Mouse (Mus musculus): ENCODE measurements around the gene Polr3b.

Polr3b gene

DNA sequence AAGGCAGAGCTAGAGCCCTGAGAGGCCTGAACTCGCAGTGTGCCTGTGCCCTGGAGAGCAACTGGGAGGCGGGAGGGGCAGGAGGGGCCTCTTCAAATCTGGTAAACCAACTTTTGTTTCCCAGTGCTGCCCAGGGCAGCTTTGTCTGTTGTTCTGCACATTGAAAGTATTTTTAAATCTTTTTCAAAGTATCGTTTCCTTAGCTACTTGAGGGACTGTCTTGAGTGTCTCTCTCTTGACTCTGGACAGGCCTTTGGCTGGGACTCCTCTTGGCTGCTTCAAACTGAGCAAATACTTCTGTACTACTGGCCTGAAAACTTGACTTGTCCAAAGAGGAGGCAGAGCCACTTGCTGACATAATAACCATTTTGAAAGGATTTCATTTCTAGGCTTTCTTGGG is 11.3 kb upstream of the Polr3b start:
- DNase-seq (ENCODE audit: low spot score in 2 of 2): no peak

GRCm38 (mm10) chr10:84611664-84612063 is 10.4 kb upstream of the Polr3b start:
- DNase-seq (ENCODE audit: low spot score in 2 of 2): no peak

DNA sequence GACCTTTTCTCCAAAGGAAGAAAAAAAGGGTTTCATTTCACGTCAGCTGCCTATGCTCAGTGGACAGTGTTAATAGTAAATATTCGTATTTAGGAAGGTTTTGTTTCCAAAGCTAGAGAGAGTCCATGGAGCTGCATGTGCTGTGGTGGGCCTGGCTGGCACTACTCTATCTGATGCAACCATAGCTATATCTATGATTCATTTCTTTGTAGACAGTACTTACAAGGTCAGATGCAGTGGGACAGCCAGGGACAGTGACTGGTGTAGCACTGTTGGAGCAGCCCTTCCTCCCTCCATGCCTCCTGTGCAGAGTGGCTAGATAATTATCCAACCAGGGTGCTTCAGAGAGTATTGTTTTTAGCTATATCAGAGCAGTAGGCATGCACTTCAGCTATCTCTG is 9.8 kb upstream of the Polr3b start:
- DNase-seq (ENCODE audit: low spot score in 2 of 2): no peak

- no peak for DNase-seq (ENCODE audit: low spot score in 2 of 2)
Observed at GRCm38 (mm10) chr10:84613366-84613765, 8.7 kb upstream of the Polr3b start.

- DNase-seq (ENCODE audit: low spot score in 2 of 2): no peak
Observed at GRCm38 (mm10) chr10:84615076-84615475, 7.0 kb upstream of the Polr3b start.

DNA sequence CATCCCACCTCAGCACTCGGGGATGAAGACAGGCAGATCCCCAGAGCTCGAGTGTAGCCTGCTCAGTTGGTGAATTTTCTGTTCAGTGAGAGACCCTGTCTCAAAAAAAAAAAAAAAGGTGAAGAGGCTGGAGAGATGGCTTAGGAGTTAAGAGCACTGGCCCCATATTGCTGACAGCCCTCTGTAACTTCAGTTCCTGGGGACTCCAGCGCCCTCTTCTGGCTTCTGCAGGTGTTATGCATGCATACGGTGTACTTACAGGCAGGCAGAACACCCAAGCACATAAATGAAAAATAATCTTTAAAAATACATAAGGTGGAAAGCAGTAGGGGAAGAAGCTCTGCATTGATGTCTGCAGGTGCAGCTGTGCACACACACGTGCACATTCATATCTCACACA is 9.1 kb downstream of the Polr3b start:
- peak in 1 of 2 experiments; percentile 9 for DNase-seq (ENCODE audit: low spot score in 2 of 2)

DNA sequence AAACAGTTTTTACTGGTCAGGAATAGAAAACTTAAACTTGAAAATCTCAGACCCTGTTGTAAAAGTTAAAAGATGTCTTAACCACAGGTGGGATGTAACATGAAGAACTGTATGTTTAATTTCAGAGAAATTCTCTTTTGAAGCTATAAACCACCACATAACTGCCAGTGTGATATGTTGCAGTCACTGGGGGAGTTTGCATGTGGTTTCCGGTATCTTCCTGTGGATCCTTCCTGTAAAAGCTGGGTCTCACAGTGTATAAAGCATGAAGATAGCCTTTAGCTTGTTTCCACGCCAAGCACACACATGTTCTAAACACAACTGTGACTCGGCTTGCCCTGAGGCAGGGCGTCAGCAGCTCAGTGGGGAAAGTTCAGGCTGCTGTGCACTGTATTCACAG is 9.9 kb downstream of the Polr3b start:
- DNase-seq (ENCODE audit: low spot score in 2 of 2): no peak

DNA sequence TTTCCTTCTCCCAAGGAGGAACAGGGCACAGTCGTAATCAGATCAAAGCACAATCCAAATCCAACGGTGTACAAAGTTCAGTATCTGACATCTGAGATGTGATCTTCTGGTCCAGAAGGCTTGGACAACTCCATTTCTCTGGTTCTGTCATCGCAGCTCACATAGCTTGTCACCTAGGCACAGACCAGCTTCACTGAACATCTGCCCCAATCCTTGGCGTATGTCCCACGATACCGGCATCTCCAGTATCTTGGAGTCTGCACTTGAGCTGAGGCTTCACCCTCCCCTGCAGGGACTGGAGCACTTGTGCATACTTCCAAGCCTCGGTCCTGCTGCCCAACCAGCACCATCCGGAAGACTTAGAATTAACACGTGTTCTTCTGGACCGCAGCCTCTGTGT is 14.6 kb downstream of the Polr3b start:
- DNase-seq (ENCODE audit: low spot score in 2 of 2): no peak

DNA sequence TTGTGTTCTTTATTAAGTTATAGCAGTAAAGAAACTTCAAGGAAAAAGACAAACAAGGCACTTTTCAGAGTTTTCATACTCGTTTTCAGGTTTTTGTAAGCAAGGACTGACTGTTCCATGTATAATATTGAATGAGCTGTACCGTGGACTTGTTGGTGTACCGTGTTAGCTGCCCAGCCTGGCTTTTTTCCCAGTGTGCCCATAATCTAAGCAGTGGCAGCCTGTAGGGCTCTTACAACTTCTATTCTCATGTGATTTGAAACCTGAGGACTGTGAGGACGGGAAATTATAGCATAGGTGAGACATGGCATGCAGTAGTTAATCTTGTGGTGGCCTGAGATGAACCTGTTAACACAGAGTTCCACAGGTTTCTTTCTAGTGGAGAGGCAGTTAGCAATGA is 16.3 kb downstream of the Polr3b start:
- no peak for DNase-seq (ENCODE audit: low spot score in 2 of 2)

DNA sequence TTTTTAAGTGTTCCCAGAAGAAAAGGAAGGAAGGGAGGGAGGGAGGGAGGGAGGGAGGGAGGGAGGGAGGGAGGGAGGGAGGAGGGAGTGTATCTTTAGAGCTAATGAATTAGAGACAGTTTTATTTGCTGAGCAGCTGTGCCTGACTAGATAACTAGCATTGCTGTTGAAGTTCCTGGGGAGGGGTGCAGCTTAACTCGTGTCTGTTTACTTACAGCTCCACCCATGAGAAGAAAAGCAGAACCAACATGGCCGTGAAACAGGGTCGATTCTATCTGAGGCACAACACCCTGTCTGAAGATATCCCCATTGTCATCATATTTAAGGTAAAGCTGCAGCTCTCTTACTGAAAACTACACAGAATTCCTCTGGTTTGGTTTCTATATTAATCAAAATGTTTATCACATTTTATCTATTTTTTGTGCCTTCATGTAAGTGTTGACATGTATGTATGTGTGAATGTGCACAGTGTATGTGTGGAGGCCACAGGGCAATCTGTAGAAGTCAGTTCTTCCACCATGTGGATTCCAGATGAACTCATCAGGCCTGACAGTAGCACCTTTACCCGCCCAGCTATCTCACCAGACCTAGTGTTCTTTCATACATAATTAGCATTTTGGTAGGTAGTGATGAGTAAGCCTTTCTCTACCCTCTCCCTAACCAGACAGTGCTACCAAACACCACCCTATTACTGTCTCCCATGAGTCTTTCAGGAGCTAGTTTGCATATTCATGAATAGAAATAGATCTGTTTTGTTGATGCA is 17.6 kb downstream of the Polr3b start:
- DNase-seq (ENCODE audit: low spot score in 2 of 2): no peak

GRCm38 (mm10) chr10:84640861-84641260 is 18.8 kb downstream of the Polr3b start:
- no peak for DNase-seq (ENCODE audit: low spot score in 2 of 2)

DNA sequence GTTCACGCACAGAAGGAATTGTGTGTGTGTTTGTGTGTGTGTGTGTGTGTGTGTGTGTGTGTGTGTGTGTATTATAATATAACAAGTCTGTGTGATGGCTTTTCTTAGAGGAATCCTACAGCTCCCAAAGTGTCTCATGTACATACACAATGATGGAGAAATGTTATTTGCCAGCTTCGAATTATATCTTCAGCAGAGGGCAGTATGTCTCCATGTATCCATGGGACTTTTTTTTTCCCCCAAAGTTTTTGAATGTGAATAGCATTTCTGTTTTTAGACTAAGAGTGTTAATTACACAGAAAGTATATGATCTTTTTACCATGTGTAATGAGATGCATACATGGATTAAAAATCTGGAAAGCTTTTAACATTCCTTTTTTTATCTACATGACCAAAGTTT is 19.5 kb downstream of the Polr3b start:
- DNase-seq (ENCODE audit: low spot score in 2 of 2): no peak

DNA sequence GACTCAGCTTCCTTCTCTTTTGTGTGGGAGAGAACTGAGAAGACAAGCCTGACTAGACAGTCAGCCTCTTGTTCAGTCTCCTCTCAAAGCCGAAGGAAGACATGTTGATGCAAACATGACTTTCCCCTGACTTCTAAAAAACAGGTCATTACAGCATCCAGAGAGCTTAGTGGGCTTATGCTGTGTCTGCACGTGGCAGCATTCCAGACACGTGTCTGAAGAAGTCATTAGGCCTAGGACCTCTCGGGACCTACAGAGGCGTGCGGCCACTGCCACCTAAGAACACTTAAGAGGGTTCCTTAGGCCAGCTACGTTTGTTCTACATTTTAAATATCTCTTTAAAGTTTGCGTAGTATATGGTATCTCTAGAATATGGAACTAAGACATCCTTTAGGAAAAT is 23.8 kb downstream of the Polr3b start:
- DNase-seq (ENCODE audit: low spot score in 2 of 2): no peak

DNA sequence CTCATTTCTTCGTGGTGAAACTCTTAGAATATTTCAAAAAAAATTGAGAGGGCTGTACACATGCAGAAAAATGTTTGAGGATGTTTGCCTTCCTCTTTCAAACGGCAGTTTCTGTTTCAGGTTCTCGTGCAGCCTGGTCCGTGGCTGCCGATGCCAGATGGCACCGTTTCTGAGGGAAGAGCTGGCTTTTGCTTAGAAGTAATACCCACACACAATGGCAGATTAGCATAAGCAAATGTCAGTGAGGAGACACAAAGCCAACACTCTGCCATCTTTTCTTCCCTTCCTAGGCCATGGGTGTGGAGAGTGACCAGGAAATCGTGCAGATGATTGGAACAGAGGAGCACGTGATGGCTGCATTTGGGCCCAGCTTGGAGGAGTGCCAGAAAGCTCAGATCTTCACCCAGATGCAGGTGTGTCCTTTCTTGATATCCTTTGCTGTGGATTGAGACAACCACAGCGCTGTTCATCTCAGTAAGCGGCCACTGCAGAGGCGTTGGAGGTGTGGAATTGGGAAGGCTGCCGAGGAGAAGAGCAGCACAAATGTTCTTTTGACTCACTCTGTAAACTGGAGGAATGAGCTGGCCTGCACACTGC is 24.5 kb downstream of the Polr3b start:
- DNase-seq (ENCODE audit: low spot score in 2 of 2): peak in 1 of 2 experiments; percentile 24

- DNase-seq (ENCODE audit: low spot score in 2 of 2): no peak
Observed at GRCm38 (mm10) chr10:84647264-84647663, 25.2 kb downstream of the Polr3b start.

DNA sequence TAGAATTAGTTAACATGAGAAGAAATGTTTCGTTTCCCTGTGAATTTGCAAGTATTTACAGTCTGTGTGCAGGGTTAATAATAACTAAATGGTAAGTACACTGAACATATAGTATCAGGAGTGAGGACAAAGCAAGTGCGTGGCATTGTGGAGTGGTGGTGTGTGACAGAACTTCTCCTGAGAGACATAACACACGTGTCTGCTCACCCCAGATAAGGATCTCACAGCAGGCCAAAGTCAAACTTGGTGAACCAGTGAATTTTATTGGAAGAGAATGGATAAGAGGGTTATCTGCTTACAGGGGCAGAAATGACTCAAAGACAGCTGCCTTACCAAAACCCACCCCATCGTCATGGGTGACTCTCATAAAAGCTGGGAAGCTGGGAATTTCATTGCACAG is 26.8 kb downstream of the Polr3b start:
- DNase-seq (ENCODE audit: low spot score in 2 of 2): no peak

DNA sequence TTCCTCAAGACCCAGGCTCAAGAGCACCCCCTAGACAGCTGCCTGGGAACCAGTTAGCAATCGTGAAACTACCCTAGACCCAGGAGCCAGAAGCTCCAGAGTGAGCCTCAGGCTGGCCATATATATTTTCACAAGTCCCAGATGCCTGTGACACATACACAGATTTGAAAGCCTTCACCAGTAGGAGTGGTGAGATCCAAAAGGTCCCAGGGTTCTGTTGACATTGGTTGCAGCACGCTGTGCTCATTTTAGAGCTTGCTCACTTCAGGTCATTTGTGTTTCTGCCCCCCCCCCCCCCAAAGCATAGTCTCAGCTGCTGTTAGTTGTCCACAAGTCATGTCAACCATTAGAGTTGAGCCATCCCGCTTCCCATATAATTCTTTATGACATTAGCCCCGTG is 31.9 kb downstream of the Polr3b start:
- DNase-seq (ENCODE audit: low spot score in 2 of 2): no peak

DNA sequence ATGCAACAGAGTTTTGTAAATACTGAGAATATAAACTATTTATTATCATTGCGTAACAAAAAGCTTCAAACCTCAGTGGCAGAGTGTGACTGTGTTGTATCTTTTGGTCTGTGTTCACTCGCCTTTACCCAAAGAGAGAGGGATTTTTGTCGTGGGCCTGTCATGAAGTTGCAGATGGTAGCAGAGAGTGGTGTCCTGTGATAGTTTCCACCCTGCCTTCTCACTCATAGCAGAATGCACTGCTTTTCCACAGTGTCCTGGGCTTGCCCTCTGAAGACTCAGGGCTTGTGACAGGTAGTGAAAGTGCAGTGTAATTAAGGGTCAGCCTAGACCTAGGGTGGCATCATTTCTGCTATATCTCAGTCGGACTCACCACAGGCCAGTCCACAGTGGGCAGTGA is 32.6 kb downstream of the Polr3b start:
- no peak for DNase-seq (ENCODE audit: low spot score in 2 of 2)

DNA sequence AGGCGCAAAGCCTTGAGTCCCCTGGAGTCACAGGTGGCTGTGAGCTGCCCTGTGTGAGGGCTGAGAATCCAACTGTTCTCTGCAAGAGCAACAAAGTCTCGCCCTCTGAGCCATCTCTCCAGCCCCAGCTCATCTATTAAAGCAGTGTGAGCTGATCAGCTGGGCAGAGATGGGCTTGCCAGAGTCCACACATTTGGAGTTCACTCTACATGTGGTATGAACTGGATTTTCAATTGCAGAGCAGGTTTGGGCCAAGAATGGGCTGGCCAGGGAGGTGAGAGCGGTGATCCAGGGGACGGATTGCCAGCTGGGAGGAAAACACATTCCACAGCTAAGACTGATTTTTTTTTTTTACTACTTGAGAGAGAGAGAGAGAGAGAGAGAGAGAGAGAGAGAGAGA is 34.5 kb downstream of the Polr3b start:
- DNase-seq (ENCODE audit: low spot score in 2 of 2): no peak

- DNase-seq (ENCODE audit: low spot score in 2 of 2): no peak
Observed at GRCm38 (mm10) chr10:84657437-84658087, 35.5 kb downstream of the Polr3b start.

DNA sequence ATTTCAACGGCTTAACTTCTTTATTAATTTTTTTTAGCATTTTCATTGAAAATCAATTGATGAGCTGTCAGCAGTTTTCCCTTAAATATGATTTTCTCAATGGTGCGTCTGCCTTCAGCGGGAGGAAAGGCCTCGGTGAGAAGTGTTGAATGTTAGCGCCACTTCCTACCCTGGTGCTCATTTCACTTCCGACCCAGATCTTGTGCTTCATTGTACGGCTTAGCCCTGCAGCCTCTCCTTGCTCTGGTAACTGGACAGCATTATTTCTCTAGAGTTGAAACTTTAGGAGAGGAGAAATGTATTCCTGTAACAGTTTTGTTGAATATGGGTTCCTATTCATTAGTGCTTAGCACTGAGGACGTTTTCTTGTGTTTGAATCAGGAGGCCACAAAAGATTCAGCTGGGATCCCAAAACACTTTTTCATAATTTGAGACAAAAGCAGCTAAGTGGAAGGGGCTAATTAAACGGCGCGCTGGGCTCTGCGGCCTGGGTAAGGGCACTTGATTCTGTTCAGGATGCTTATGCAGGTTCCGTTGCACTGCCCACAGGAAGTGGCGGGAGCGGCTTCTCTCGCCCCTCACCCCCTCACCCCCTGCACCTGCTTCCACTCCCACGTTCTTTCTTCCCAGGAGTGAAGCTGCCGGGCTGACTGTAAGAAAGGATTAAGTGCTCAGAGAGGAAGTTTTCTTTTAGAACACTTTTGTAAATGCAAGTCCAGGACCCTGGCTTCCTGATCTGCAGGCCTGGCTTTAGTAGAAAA is 36.2 kb downstream of the Polr3b start:
- DNase-seq (ENCODE audit: low spot score in 2 of 2): no peak

GRCm38 (mm10) chr10:84659281-84659680 is 37.2 kb downstream of the Polr3b start:
- no peak for DNase-seq (ENCODE audit: low spot score in 2 of 2)
